Mouse (Mus musculus) stomach, embryonic 14.5 days (tissue): ENCODE measurements around the gene Ttll2. TPM values are rescaled to one million over a fixed set of nuclear protein-coding genes. Genes with fewer than 3 reads are reported as not detected.
"Not testable (repeated sequence)": the region's sequence is repeated elsewhere in the genome, so short reads cannot be mapped to it uniquely, and the experiment has no call there.

Source experiments
- ATAC-seq: fragments of 200-750 bp; cut with Nextera tagmentation; 2 replicates; pipeline ENCODE4 v1.8.0; 2017; ENCODE audit warnings: low read depth, moderate TSS enrichment; ENCODE audit not compliant: insufficient number of reproducible peaks, insufficient read depth, low FRiP score
- H3K27ac ChIP-seq: fragments of 300-500 bp; sonication (generic); 2 replicates; pipeline ENCODE4 v1.5.1; 2014; ENCODE audit warnings: mild to moderate bottlenecking, low read length, moderate library complexity, mixed read lengths
- H3K27me3 ChIP-seq: fragments of 300-500 bp; sonication (generic); 2 replicates; pipeline ENCODE4 v1.6.1; 2014; ENCODE audit warnings: low read length, control low read depth, mixed read lengths; ENCODE audit not compliant: control insufficient read depth, insufficient read depth
- H3K36me3 ChIP-seq: fragments of 300-500 bp; sonication (generic); 2 replicates; pipeline ENCODE4 v1.6.1; 2014; ENCODE audit warnings: mild to moderate bottlenecking, control low read depth, low read length, moderate library complexity, mixed read lengths; ENCODE audit not compliant: control insufficient read depth, insufficient read depth
- H3K4me1 ChIP-seq: fragments of 300-500 bp; sonication (generic); 2 replicates; pipeline ENCODE4 v1.6.1; 2014; ENCODE audit warnings: low read length, control low read depth, mixed read lengths; ENCODE audit not compliant: control insufficient read depth, insufficient read depth
- H3K4me2 ChIP-seq: fragments of 300-500 bp; sonication (generic); replicated peaks from 2 replicates; pipeline ENCODE4 v1.6.1; 2014; ENCODE audit warnings: low read depth, low read length, control low read depth
- H3K4me3 ChIP-seq: fragments of 300-500 bp; sonication (generic); 2 replicates; pipeline ENCODE4 v1.5.1; 2014; ENCODE audit warnings: low read depth, low read length, control low read depth
- H3K9ac ChIP-seq: fragments of 300-500 bp; sonication (generic); replicated peaks from 2 replicates; pipeline ENCODE4 v1.6.1; 2014; ENCODE audit warnings: low read depth, mild to moderate bottlenecking, control low read depth, low read length, moderate library complexity, mixed read lengths
- H3K9me3 ChIP-seq: fragments of 300-500 bp; sonication (generic); 2 replicates; pipeline ENCODE4 v1.6.1; 2016; ENCODE audit warnings: low read depth, low read length, control low read depth; ENCODE audit not compliant: control insufficient read depth
- WGBS: fragments of 180-500 bp; shearing (Covaris S2); extraction: QIAGEN DNeasy Blood & Tissue Kit; methylation state at CpG from one replicate; pipeline ENCODE4 v1.1.7; 2014; 5-methylcytosine and 5-hydroxymethylcytosine counted together
- polyA plus RNA-seq: library from polyadenylated mRNA; unstranded; fragments of >200 nt; fragmentation: Nextera tagmentation; extraction: Ambion mirVana; gene quantifications from 2 replicates; pipeline ENCODE4 v1.2.1, GENCODE M21; 2014

The Ttll2 gene
- not detected in 2 replicates for polyA plus RNA-seq

DNA sequence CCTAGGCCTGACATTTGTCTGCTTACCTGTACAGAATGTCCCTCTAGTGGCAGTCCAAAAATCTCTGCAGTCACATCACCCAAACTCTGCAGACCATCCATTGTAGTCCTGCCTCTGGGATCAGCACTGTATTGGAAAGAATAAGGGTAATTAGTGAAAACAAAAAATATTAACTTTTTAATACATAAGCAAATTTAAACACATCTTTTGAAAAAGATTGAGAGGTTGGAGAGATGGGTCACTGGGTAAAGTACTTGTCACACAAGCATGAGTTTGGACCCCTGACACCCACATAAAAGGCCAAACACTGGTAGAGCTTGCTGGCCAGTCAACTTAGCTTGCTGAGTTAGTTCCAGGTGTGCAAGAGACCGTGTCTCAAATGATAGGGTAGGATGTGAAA is at the start of gene Ttll2:
Ttll2 (minus strand) TSS at position 101 of the 400 bp plus-strand sequence.
- not testable (repeated sequence) for H3K36me3 ChIP-seq, H3K9ac ChIP-seq, H3K4me1 ChIP-seq, H3K27me3 ChIP-seq, H3K27ac ChIP-seq, H3K4me3 ChIP-seq, H3K4me2 ChIP-seq, ATAC-seq, H3K9me3 ChIP-seq
- 89% methylated on average over 1 of the region's 1 CpGs for WGBS

DNA sequence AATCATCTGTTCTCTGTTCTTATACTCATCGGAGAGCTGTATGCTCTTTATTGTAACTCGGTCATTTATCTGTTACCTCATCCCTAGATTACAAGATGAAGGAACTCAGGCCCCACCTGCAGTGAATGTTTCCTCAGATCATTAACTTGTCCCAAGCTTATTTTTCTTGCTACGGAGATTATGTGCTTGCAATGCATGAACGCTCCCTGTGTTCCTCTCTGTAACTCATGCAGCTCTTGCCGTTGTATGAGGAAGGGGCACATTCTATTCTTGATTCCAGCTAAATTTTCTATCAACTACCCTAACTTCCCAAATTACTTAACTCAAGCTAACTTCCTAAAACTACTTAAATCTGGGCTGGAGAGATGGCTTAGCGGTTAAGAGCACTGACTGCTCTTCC is 47.3 kb upstream of the Ttll2 start:
- H3K27me3 ChIP-seq, H3K4me1 ChIP-seq, H3K9ac ChIP-seq, H3K9me3 ChIP-seq, H3K4me3 ChIP-seq, ATAC-seq, H3K27ac ChIP-seq, H3K36me3 ChIP-seq, H3K4me2 ChIP-seq: not testable (repeated sequence)
- WGBS: 82% methylated on average over 6 of the region's 6 CpGs

DNA sequence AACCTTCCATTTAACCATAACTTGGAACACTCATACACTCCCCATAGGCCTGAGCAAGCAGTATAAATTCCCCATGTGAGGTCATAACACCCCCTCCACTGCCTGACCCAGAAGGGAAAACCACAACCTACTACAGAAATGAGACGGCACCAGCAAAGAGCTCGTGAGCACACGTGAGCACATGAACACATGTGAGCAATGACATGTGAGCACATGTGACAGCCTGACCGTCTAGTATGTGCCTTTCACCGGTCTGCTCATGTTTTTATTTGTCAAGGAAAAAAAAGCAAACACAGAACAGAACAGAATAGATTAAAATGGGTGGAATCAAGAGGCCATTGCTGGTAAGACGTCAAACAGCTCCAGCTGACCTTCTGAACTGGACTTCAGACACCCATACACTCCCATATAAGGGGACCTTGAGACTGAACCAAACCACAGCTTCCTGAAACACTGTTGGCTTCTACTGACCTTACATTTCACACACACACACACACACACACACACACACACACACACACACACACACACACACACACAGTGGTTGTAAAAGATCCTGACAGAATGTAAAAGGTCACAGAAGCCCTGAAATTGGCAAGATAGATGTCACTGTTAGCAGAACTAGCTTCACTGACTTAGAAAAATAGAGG is 45.8 kb upstream of the Ttll2 start:
- H3K9me3 ChIP-seq, H3K9ac ChIP-seq, H3K27ac ChIP-seq, H3K4me2 ChIP-seq, H3K36me3 ChIP-seq, H3K4me3 ChIP-seq, ATAC-seq, H3K27me3 ChIP-seq, H3K4me1 ChIP-seq: not testable (repeated sequence)
- 81% methylated on average over 6 of the region's 6 CpGs for WGBS

DNA sequence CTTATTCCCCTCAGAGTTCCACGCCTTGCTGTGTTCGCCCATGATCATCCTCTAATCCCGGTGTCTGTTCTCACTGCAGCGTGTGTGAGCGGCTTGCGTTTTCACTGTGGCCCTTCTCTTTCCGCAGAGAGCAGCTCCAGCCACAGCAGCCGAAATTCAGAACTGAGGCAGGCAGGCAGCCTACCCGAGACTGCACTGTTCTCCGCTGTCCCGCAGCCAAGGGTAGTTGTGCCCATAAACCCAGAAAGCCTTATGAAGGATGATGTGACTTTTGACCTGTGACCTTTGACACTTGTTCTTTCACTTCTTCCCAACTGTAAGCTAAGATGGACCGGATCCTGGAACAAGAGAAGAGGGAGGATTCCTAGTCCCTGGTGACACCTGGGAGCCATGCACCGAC is 44.6 kb upstream of the Ttll2 start:
- H3K36me3 ChIP-seq, ATAC-seq, H3K4me3 ChIP-seq, H3K4me1 ChIP-seq, H3K9ac ChIP-seq, H3K9me3 ChIP-seq, H3K4me2 ChIP-seq, H3K27me3 ChIP-seq, H3K27ac ChIP-seq: not testable (repeated sequence)
- WGBS: 78% methylated on average over 12 of the region's 13 CpGs

DNA sequence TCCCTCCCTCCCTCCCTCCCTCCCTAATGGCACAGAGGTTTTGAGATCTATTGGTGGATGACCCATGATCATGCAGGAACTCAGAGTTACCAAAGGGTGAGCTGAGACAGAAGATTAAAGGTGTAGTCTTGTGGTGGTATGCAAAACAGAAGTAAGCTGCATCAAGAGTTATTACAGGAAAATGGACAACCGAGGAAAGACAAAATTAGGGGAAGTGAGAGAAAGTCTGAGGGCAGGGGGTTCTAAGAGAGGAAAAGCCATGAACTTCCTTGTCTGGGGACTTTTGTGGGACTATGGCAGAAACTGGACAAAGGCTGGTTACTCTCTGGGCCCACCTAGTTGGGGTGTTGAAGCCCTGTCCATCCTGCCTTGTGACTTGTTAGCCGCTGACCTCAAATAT is 43.8 kb upstream of the Ttll2 start:
- H3K9me3 ChIP-seq, H3K36me3 ChIP-seq, H3K9ac ChIP-seq, ATAC-seq, H3K27me3 ChIP-seq, H3K4me1 ChIP-seq, H3K4me3 ChIP-seq, H3K27ac ChIP-seq, H3K4me2 ChIP-seq: not testable (repeated sequence)
- WGBS: no CpG with 5 or more reads among the region's 2 CpGs

DNA sequence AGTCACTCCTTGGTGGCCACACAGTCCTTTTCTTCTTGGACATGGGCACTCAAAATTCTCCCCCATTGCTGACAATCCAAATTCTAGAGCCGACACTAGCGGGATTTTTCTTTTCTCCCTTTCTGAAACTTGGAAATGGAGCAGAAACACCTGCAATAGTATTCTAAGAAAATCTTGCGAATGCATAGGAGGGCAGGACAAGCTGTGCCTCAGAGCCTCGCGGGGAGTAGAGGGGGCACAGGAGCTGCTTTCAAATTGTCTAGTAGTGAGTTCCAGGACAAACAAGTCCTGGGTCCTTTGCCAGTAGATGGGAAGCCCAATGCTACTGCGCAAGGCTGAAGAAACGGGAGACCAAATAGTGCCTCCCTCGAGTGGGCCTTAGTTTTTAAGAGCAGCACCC is 43.2 kb upstream of the Ttll2 start:
- not testable (repeated sequence) for H3K9me3 ChIP-seq, H3K27ac ChIP-seq, H3K9ac ChIP-seq, H3K27me3 ChIP-seq, ATAC-seq, H3K4me3 ChIP-seq, H3K4me2 ChIP-seq, H3K36me3 ChIP-seq, H3K4me1 ChIP-seq
- 85% methylated on average over 7 of the region's 8 CpGs for WGBS

DNA sequence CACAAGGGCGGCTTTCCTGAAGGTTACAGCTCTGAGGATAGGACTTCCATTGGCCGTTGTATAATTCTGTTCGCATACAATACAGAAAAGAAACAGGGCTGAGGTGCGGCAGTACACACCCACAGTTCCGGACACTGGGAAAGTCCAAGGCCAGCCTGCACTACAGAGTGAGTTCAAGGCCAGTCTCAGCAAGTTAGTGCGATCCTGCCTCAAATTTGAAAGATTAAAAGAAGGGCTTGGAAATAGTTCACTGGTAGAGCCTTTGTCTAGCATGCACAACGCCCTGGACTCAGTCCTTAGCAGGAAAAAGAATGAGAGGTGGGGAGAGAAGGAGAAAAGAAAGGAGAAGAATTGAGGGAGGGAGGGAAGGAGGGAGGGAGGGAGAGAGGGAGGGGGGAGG is 42.6 kb upstream of the Ttll2 start:
- H3K4me2 ChIP-seq, H3K27ac ChIP-seq, H3K9ac ChIP-seq, H3K36me3 ChIP-seq, H3K27me3 ChIP-seq, H3K4me1 ChIP-seq, H3K9me3 ChIP-seq, ATAC-seq, H3K4me3 ChIP-seq: not testable (repeated sequence)
- 91% methylated on average over 7 of the region's 7 CpGs for WGBS

DNA sequence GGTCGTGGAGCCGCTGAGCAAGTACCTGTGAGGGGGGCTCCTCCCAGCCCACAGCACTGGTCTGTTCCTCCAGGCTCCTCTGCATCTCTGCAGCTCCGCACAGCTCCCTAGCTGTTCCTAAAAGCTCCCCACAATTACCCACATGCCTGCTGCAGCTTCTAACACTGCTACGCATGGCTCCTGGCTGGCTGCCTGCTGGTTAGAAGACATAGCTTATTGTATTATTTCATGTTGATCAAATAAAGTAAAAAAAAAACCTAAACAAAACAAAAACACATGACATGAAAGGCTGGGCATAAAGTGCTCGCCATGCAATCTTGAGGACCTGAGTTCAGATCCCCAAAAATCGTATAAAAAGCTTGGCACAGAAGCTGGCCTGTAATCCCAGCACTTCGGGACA is 37.4 kb upstream of the Ttll2 start:
- not testable (repeated sequence) for H3K4me1 ChIP-seq, H3K9ac ChIP-seq, H3K9me3 ChIP-seq, ATAC-seq, H3K36me3 ChIP-seq, H3K27me3 ChIP-seq, H3K4me3 ChIP-seq, H3K4me2 ChIP-seq, H3K27ac ChIP-seq
- 59% methylated on average over 7 of the region's 7 CpGs for WGBS

DNA sequence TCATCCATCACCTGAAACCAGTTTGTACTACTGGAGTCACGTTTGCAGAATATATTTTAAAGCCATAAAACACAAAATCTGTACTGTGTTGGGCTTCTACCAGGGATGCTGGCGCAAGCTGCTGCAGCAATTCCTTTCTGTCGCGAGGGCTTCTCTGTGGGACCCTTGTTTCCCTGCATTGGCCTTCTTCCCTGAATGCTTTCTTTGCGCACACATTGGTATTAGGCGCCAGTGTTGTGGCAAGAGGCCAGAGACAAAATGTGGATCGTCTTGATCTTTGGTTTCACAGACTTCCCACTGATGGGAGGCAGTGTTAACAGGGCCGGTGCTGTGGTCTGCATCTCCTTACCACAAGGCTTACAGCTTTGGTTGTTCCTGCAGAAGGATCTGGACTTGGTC is 36.5 kb upstream of the Ttll2 start:
- not testable (repeated sequence) for H3K27ac ChIP-seq, H3K4me1 ChIP-seq, H3K36me3 ChIP-seq, H3K9me3 ChIP-seq, H3K27me3 ChIP-seq, H3K4me3 ChIP-seq, H3K9ac ChIP-seq, ATAC-seq, H3K4me2 ChIP-seq
- 77% methylated on average over 6 of the region's 8 CpGs for WGBS
